Mouse (Mus musculus) megakaryocyte, adult 5-6 weeks (primary cell): ENCODE results near the gene Ube2j2. TPM values are rescaled to one million over a fixed set of nuclear protein-coding genes. Genes with fewer than 3 reads are reported as not detected.

Source experiments
- ATAC-seq: 2 replicates; pipeline ENCODE4 v1.8.0; 2016; ENCODE audit warnings: mild to moderate bottlenecking, inconsistent platforms; ENCODE audit not compliant: poor library complexity, severe bottlenecking
- total RNA-seq, 2 experiments: library from RNA; stranded (forward) in 1 of 2; stranded (reverse) in 1 of 2; fragments of 153-499, 151-499 nt in 1 of 2; fragments of 221-1000, 200-1000 nt in 1 of 2; gene quantifications; 2 replicates each; pipeline versions ENCODE4 v1.2.3 to v1.2.4; 2015 to 2017

Ube2j2 gene
- total RNA-seq, 2 experiments from 2014 or later = 65.3 to 101 TPM

- peak; percentile 81 for ATAC-seq
Observed at GRCm38 (mm10) chr4:155962167-155962971, 18.7 kb downstream of the Ube2j2 start, which contains the start of gene C1qtnf12. Gene C1qtnf12 (plus strand): TSS chr4:155962318.

DNA sequence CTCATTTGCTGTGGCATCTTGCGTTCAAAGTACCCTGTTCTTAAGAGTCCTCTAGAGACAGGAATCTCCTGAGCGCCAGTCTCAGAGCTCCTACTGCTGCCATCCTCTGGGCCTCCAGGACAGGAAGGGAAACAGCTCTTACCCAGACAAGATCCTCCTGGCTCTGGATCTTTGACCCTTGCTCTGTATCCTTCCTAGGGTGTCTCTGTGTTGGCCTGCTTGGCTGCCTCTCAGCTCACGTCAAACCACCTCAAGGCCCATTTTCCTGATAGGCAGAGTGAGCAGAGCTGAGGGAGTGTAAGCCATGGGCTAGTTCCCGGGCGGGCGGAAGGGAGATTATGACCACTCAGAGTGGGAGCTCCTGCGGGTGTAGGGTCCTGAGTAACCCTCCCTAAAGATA lies 19.5 kb downstream of the Ube2j2 start:
- ATAC-seq = no peak

DNA sequence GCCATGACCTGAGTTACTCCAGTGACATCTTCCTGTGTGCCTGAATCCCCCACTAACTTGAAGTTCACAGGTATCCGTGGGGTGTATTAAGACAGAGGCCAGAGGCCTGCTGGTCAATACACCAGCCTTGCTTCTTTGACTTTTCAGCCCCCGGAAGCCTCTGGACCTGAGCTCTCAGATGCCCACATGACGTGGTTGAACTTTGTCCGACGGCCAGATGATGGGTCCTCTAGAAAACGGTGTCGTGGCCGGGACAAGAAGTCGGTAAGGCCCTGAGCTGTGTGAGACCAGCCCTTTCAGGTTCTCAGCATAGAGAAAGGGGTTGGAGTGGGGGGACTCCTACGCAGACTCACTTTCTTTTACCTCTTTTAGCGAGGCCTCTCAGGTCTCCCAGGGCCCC lies 20.8 kb downstream of the Ube2j2 start:
- ATAC-seq = no peak

DNA sequence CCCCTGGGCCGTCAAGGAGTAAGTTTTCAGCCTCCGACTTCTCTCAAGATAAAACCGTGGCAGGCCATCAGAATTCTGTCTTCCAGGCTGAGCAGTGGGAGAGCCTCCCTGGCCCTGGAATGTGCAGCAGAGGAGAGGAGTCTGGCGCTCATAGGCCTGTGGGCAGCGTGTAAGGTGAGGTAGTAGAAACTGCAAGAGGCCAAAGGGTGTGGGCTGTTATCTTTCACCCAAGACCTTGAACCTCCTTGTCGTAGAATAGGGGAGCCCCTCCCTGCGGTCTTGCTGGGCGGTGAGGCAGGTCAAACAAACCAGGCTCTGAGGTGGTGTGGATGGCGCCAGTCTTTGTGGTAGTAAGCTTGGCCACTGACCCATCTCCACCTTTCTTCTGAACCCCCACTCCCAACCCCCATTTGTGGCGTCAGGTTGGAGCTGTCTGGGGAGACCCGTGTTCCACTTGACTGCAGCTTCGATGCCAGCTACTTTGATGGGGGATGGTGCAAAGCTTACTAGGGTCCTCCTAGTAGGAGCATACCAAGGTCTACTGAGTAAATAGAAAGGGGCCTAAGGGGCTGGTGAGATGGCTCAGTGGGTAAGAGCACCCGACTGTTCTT lies 25.5 kb downstream of the Ube2j2 start:
- ATAC-seq = no peak

DNA sequence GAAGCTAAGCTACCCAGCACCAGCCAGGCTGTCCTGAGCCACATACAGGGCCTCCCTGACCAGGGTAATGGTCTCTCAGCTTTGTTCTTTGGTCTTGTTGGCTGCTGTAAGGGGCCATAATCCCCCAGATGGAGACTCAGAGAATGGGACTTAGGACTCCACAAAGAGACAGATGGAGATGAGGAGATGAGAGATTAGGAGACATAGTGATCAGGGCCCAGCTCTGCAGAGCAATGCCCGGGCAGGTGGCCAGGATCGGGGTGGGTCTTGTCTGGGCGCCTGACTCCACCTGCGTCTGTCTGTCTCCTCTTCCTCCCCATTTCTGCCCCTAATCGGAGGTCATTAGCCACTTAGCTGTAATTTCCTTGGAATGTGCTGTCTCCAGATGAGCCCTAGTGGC lies 26.7 kb downstream of the Ube2j2 start:
- ATAC-seq = no peak

GRCm38 (mm10) chr4:155972651-155973050 lies 29.0 kb downstream of the Ube2j2 start:
- no peak for ATAC-seq

GRCm38 (mm10) chr4:155973239-155973638 lies 29.6 kb downstream of the Ube2j2 start:
- ATAC-seq = no peak

- ATAC-seq = no peak
Observed at GRCm38 (mm10) chr4:155981436-155982082, 37.9 kb downstream of the Ube2j2 start.

DNA sequence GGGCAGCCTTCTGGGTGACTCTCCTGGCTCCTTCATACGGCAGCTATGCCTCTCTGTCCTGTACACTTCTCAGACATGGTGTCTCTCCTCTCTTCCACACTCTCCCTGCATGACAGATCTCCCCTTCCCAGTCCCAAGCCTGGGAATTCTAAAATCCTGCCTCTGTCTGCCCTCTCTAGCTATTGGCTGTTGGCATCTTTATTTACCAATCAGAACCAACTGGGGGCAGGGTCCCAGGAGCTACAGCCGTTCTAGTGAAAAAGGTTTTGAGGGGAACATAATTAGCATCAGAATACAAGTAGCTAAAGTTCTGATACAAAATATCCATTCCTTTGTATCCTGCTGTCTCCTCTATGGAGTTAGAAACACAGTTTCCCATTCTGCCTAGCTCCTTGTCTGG lies 40.2 kb downstream of the Ube2j2 start:
- no peak for ATAC-seq

- ATAC-seq = peak; percentile 57
Observed at GRCm38 (mm10) chr4:155991211-155991907, 47.7 kb downstream of the Ube2j2 start.

DNA sequence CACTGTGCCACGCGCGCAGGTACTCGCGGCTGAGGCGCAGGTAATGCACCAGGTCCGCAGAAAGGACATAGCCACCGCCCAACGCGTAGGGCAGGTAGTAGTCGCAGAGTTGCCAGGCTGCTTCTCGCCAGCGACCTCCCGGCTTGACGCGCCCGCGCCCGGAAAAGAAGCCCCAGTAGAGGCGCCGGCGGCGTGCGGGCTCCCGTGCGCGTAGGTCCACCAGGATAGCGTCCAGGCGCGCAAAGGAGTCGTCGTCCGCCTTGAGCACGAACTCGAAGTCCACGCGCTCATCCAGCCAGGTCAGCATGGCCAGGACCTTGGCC lies 48.2 kb downstream of the Ube2j2 start:
- ATAC-seq = no peak

DNA sequence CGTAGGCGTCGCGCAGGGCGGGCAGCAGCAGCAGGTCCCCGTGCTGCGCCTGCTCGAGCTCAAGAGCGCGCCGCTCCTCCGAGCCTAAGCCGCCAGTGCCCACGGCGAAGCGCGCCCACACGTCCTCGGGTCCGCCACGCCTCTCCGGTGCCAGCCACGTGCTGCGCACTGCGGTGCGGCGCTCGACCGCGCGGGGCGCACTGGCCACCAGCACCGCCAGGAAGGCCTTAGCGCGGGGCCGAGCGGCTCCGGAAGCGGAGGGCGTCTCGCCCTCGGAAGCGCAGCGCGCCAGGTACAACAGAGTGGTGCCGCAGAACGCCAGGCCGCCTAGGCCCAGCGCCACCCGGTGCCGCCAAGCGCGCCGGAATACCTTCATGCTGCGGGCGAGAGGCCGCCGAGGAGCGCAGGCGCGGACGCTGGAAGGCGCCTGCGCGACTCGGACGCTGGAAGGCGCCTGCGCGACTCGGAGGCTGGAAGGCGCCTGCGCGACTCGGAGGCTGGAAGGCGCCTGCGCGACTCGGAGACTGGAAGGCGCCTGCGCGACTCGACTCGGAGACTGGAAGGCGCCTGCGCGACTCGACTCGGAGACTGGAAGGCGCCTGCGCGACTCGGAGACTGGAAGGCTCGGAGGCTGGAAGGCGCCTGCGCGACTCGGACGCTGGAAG lies 48.7 kb downstream of the Ube2j2 start, which contains the start of the genes B3galt6 and Sdf4:
Gene B3galt6, minus strand, starts transcription at position 409 of the 665 bp plus-strand sequence.
Gene Sdf4, plus strand, starts transcription at position 632 of the 665 bp plus-strand sequence.
- peak; percentile 81 for ATAC-seq

DNA sequence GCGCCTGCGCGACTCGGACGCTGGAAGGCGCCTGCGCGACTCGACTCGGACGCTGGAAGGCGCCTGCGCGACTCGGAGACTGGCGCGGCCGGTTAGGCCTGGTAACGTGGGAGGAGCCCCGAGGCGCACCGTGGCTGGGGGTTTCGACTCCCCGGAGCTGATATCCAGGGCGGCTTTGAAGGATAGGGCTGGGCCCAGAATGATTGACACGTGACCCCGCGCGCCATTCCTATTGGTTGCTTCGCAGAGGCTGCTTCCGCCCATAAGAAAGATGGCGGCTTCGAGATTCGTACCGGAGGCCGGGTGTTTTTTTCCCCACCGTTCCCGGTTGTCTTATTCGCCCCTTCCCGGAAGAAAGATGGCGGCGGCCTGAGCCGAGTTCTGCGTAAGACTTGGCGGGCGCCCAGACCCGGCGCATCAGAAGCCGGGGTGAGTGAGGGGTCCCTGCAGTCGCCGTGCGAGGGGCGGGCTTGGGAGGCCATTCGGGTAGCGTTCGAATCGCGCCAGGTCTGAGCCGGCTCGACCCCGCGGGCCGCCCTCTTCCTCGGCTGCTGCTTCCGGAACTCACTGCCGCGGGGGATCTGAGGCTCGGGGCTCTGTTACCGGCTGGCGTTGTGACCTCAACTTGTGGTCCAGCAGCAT lies 49.4 kb downstream of the Ube2j2 start:
- peak; percentile 71 for ATAC-seq

DNA sequence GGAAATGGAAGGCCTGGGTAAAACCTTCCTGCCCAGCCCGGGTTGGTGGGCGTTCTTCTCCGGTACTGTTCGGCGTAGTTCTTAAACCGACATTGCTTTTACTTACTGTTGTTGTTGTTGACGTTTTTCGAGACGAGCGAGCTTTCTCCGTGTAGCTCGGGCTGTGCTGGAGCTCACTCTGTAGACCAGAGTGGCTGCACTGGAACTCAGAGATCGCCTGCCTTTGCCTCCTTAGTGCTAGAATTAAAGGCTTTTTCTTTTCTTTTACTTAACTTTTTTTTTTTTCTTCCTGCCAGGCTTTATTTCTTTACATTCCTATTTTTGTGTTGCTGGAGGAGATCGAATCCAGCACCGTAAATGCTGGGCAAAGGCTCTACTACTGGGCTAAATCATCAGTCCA lies 50.0 kb downstream of the Ube2j2 start:
- ATAC-seq = no peak

- ATAC-seq = no peak
Observed at GRCm38 (mm10) chr4:156004109-156004508, 60.5 kb downstream of the Ube2j2 start.

- no peak for ATAC-seq
Observed at GRCm38 (mm10) chr4:156008369-156008768, 64.7 kb downstream of the Ube2j2 start.
